Mouse (Mus musculus): ENCODE data around the gene Ttc39b.

The Ttc39b gene

GRCm38 (mm10) chr4:83183288-83183930 is 140.6 kb downstream of the Ttc39b start:
- DNase-seq (ENCODE audit: low spot score), result peak; percentile 76

DNA sequence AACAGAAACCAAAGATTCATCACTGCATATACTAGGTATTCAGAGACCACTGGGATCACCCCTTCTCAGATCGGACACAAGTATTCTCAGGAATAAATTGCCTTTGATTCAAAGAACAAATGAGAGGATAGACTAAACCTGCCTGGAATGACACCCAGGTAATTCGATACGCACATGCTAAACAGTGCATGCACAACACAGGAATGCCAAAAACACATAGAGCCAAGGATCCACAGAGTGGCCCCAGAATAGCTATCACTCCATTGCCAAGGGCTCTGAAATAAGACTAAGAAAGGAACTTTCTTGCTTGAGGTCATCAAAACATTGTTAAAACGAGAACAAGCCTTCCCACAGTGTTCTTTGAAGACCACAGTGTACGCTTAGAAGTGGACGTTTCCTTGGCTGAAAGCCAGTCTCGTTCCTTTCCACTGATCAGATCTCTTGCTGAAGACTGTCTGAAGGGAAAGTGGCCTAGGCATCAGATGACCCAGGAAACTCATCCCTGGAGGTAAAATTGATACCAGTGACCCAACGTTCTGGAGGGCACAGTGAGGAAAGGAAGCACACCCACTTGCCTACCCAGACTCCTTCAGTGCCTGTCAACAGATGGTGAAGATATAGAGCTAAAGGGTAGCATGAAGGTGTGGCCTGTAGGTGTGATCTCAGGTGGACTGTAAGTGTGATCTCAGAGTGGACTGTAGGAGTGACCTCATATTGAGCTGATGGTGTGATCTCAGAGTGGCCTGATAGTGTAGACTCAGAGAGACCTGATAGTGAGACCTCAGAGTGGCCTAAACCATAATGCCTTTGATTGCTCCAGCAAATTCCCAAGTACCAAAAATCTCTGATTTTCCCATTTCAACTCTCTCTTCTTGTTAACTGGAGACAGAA is 141.6 kb downstream of the Ttc39b start:
- no peak for DNase-seq (ENCODE audit: low spot score)

DNA sequence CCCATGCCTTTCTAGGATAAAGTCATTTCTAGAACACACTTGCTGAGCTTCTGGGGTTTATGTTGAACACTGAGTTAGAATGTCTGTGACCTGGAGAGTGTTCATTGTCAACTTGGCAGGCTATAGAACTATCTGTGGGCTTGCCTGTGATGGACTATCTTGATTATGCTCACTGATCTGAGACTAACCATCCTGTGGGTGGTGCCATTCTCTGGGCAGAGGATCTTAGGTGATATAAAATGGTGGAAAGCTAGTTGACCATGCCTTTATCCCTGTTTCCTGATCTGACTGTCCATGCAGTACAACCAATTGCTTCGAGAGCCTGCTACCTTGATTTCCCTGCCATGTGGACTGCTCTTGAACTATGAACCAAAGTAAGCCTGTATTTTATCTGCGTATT is 146.6 kb downstream of the Ttc39b start:
- no peak for DNase-seq (ENCODE audit: low spot score)

GRCm38 (mm10) chr4:83174946-83175345 is 149.1 kb downstream of the Ttc39b start:
- DNase-seq (ENCODE audit: low spot score), result peak; percentile 37

DNA sequence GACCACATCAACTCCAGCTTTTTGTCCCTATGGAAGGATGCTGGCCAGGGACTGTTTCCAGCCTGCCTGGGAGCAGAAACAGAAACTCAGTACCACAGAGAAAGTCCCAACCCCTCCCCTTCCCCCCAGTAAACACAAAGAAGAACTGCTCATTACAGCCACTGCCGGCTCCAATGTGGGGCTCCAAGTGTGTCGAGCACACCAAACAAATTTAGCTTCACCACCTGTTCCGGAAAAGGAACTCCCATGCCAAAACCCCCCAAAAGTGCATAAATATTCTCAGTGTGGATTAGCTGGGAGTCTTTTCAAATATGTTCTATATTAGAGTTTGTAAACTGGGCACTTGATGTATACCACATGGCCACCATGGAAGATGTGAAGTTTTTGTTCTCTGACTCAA is 151.8 kb downstream of the Ttc39b start:
- DNase-seq (ENCODE audit: low spot score), result no peak

- DNase-seq (ENCODE audit: low spot score), result no peak
Measured at GRCm38 (mm10) chr4:83170741-83171140, 153.3 kb downstream of the Ttc39b start.
